Mouse (Mus musculus) olfactory bulb, adult 2 months (tissue): ENCODE results near the gene Krt31. TPM values are rescaled to one million over a fixed set of nuclear protein-coding genes. Genes with fewer than 3 reads are reported as not detected.

Experiments used
- H3K27ac ChIP-seq: fragments of 200-500 bp; 2 replicates; pipeline ENCODE4 v1.5.1; 2012; ENCODE audit warnings: low read depth, low read length; ENCODE audit not compliant: insufficient read depth
- H3K4me1 ChIP-seq: fragments of 200-500 bp; 2 replicates; pipeline ENCODE4 v1.6.1; 2012; ENCODE audit warnings: low read length; ENCODE audit not compliant: control insufficient read depth, insufficient read depth
- H3K4me3 ChIP-seq: fragments of 200-500 bp; 2 replicates; pipeline ENCODE4 v1.5.1; 2012; ENCODE audit warnings: mild to moderate bottlenecking, low read depth, low read length, moderate library complexity; ENCODE audit not compliant: insufficient read depth
- CTCF ChIP-seq: fragments of 200-500 bp; IDR thresholded peaks from 2 replicates; pipeline ENCODE4 v1.5.1; 2012; ENCODE audit warnings: low read depth, mild to moderate bottlenecking, low read length, moderate library complexity; ENCODE audit not compliant: insufficient read depth
- POLR2A ChIP-seq: fragments of 200-500 bp; IDR thresholded peaks from 2 replicates; pipeline ENCODE4 v1.6.1; 2012; ENCODE audit warnings: mild to moderate bottlenecking, low read depth, low read length, moderate library complexity; ENCODE audit not compliant: insufficient read depth
- WGBS: fragments of 180-500 bp; shearing (Covaris S2); methylation state at CpG from one replicate; pipeline ENCODE4 v1.1.7; 2018; 5-methylcytosine and 5-hydroxymethylcytosine counted together
- polyA plus RNA-seq: library from polyadenylated mRNA; stranded (reverse); fragments of >200 nt; gene quantifications from 2 replicates; pipeline ENCODE4 v1.2.4, GENCODE M21; 2012; ENCODE audit warnings: low replicate concordance; ENCODE audit not compliant: missing spikeins, insufficient read depth, insufficient read length

Krt31 gene
- not detected in 2 replicates for polyA plus RNA-seq

GRCm38 (mm10) chr11:100050451-100050850 is at the start of gene Krt31:
TSS of gene Krt31 (minus strand) at chr11:100050551.
- 93% methylated on average over 3 of the region's 3 CpGs for WGBS
- Histone ChIP-seq H3K27ac (no peak within 1 kb of the TSS), H3K4me3 (no peak within 1 kb of the TSS), H3K4me1 (no peaks in the 10 kb centered on the region)
- no peak for TF ChIP-seq CTCF
- TF ChIP-seq POLR2A: no peak

- TF ChIP-seq CTCF (no peak), POLR2A (no peak)
- Histone ChIP-seq H3K27ac (no peak overlapping the region), H3K4me1 (no peaks in the 10 kb centered on the region), H3K4me3 (no peak overlapping the region)
- 88% methylated on average over 9 of the region's 9 CpGs for WGBS
Observed at GRCm38 (mm10) chr11:100097819-100098218, 47.5 kb upstream of the Krt31 start.

GRCm38 (mm10) chr11:100096141-100096540 is 45.8 kb upstream of the Krt31 start, which contains the start of gene Krt35:
TSS of gene Krt35 (minus strand) at chr11:100096241.
- 49% methylated on average over 9 of the region's 9 CpGs for WGBS
- Histone ChIP-seq H3K4me1 (no peaks in the 10 kb centered on the region), H3K27ac (no peak within 1 kb of the TSS), H3K4me3 (no peak within 1 kb of the TSS)
- TF ChIP-seq CTCF (no peak), POLR2A (no peak)

GRCm38 (mm10) chr11:100088378-100089025 is 38.2 kb upstream of the Krt31 start:
- Histone ChIP-seq H3K27ac (no peak overlapping the region), H3K4me1 (no peaks in the 10 kb centered on the region), H3K4me3 (no peak overlapping the region)
- no peak for TF ChIP-seq CTCF
- TF ChIP-seq POLR2A: no peak
- WGBS: 76% methylated on average over 7 of the region's 7 CpGs

- WGBS: 94% methylated on average over 10 of the region's 10 CpGs
- no peaks in the 10 kb centered on the region for H3K4me1 ChIP-seq
- TF ChIP-seq CTCF (no peak), POLR2A (no peak)
Observed at GRCm38 (mm10) chr11:100087861-100088260, 37.5 kb upstream of the Krt31 start, which contains the start of gene Krt32. TSS of gene Krt32 (minus strand) at chr11:100088226.

GRCm38 (mm10) chr11:100073873-100074272 is 23.5 kb upstream of the Krt31 start:
- peak overlapping the region; percentile 27 for H3K27ac ChIP-seq
- WGBS: 36% methylated on average over 1 of the region's 1 CpGs
- no peak overlapping the region for H3K4me3 ChIP-seq
- peaks cover 5% of the 10 kb centered on the region for H3K4me1 ChIP-seq
- TF ChIP-seq POLR2A (no peak), CTCF (no peak)

More at GRCm38 (mm10) chr11:100087861-100088260, 37.5 kb upstream of the Krt31 start, which contains the start of gene Krt32:
- no peak within 1 kb of the TSS for H3K27ac ChIP-seq
- H3K4me3 ChIP-seq: no peak within 1 kb of the TSS

- Histone ChIP-seq H3K27ac (no peak overlapping the region), H3K4me3 (no peak overlapping the region), H3K4me1 (no peaks in the 10 kb centered on the region)
- WGBS: 94% methylated on average over 17 of the region's 17 CpGs
- TF ChIP-seq CTCF (no peak), POLR2A (no peak)
Observed at GRCm38 (mm10) chr11:100067293-100068036, 17.1 kb upstream of the Krt31 start.

GRCm38 (mm10) chr11:100066236-100067010 is 16.1 kb upstream of the Krt31 start:
- no peak overlapping the region for H3K4me3 ChIP-seq
- H3K27ac ChIP-seq: no peak overlapping the region
- TF ChIP-seq POLR2A (no peak), CTCF (no peak)
- no peaks in the 10 kb centered on the region for H3K4me1 ChIP-seq
- 67% methylated on average over 12 of the region's 12 CpGs for WGBS
